Comparison of ENCODE assay signal across 8 mouse cellular contexts in genomic region chr7:7120921-7121601, GRCm38 (mm10). TPM values are rescaled to one million over a fixed set of nuclear protein-coding genes. Genes with fewer than 3 reads are reported as not detected.
A peak's percentile ranks its signal among the peaks of the same experiment; 100 is the strongest.
DNase-seq lines count a peak whose midpoint lies in the region; ATAC-seq lines count a peak whose summit lies in the region.

Gene Zfp954, minus strand, starts transcription at chr7:7121488.

- peak within 1 kb of the TSS; percentile 53 for H3K4me2 ChIP-seq in intestine, embryonic 14.5 days (ENCODE audit: low read length)

- H3K4me1 ChIP-seq in intestine, embryonic 14.5 days (replicated peaks; ENCODE audit: control insufficient read depth, insufficient read depth, low read length), result no peaks in the 10 kb centered on the region; the same call in 1 of the 2 replicates

- no peak within 1 kb of the TSS; the same call in 1 of the 2 replicates for H3K27ac ChIP-seq in intestine, embryonic 14.5 days (ENCODE audit: low read depth)

- peaks cover 24% of the 10 kb centered on the region for H3K36me3 ChIP-seq in intestine, embryonic 14.5 days (ENCODE audit: control insufficient read depth, insufficient read depth, low read length)

- peak; percentile 70 to 72 for DNase-seq in adrenal gland, adult 18-20 months (ENCODE audit: low spot score in 2 of 2)
- peak; percentile 91 for DNase-seq in embryo, embryonic 11 days
- peak; percentile 80 for DNase-seq in gastrocnemius, postnatal 25 days
- DNase-seq in intestine, embryonic 14.5 days (ENCODE audit: low spot score), result peak; percentile 89
- peak; percentile 89 for DNase-seq in left cerebral cortex, postnatal 14 days (ENCODE audit: low spot score in 2 of 2)
- DNase-seq in mesoderm, embryonic 11.5 days (ENCODE audit: low read depth, low spot score), result peak; percentile 88
- peak; percentile 79 to 89 for DNase-seq in right cerebral cortex, postnatal 36 days (ENCODE audit: low spot score in 2 of 2)
- peak; percentile 88 for DNase-seq in yolk sac, embryonic 10.5 days (ENCODE audit: low spot score)

- no peaks in the 10 kb centered on the region for H3K27me3 ChIP-seq in intestine, embryonic 14.5 days (replicated peaks; ENCODE audit: control insufficient read depth, insufficient read depth, low read length)

- intact Hi-C loops in left cerebral cortex, postnatal 14 days (cut with DNase I), result loop anchor here (5.0 to 10.0 kb wide), 2 partner anchors 51 to 174 kb away; partner anchors contain the start of gene Zfp418

- ATAC-seq in intestine, embryonic 14.5 days (replicated peaks; ENCODE audit: low FRiP score, low TSS enrichment, low read depth), result peak; percentile 95

- whole genome bisulfite sequencing in intestine, embryonic 14.5 days, result under 1% methylated on average over 30 of the region's 30 CpGs

- H3K9me3 ChIP-seq in intestine, embryonic 14.5 days (ENCODE audit: control insufficient read depth, low read length), result no peaks in the 10 kb centered on the region

- peak within 1 kb of the TSS; percentile 53 for H3K9ac ChIP-seq in intestine, embryonic 14.5 days (ENCODE audit: low read length)

- H3K4me3 ChIP-seq in intestine, embryonic 14.5 days (ENCODE audit: low read depth, low read length), result peak within 1 kb of the TSS; percentile 63

RNA-seq across cellular contexts. Expression of gene Zfp954, which starts in this region (rescaled TPM):
- 10 to 100 TPM; 11.8 to 16.1 TPM for total RNA-seq in adrenal gland, adult 18-20 months (2021)
- 1 to 10 TPM; 2.7 TPM for total RNA-seq in gastrocnemius, postnatal 25 days (2021)
- 13.3 and 13.6 TPM in 2 replicates for polyA plus RNA-seq in intestine, embryonic 14.5 days (2014; fragmentation: Nextera tagmentation; extraction: Ambion mirVana)
- 10 to 100 TPM; 11.8 to 13.0 TPM for total RNA-seq in left cerebral cortex, postnatal 14 days (2021)
